Mouse (Mus musculus) lung, embryonic 15.5 days (tissue): ENCODE data around the gene Noct. TPM values are rescaled to one million over a fixed set of nuclear protein-coding genes. Genes with fewer than 3 reads are reported as not detected.

Source experiments
- ATAC-seq: fragments of 200-750 bp; cut with Nextera tagmentation; 2 replicates; pipeline ENCODE4 v1.8.0; 2017; ENCODE audit warnings: moderate number of reproducible peaks, borderline replicate concordance; ENCODE audit not compliant: low FRiP score, low TSS enrichment; ENCODE audit errors: extremely low read depth
- H3K27ac ChIP-seq: fragments of 300-500 bp; sonication (generic); 2 replicates; pipeline ENCODE4 v1.5.1; 2015; ENCODE audit warnings: moderate library complexity, mild to moderate bottlenecking, inconsistent platforms
- H3K27me3 ChIP-seq: fragments of 300-500 bp; sonication (generic); 2 replicates; pipeline ENCODE4 v1.6.1; 2015; ENCODE audit warnings: inconsistent platforms
- H3K36me3 ChIP-seq: fragments of 300-500 bp; sonication (generic); 2 replicates; pipeline ENCODE4 v1.6.1; 2015; ENCODE audit warnings: inconsistent platforms
- H3K4me1 ChIP-seq: fragments of 300-500 bp; sonication (generic); 2 replicates; pipeline ENCODE4 v1.6.1; 2015; ENCODE audit warnings: inconsistent platforms
- H3K4me2 ChIP-seq: fragments of 300-500 bp; sonication (generic); 2 replicates; pipeline ENCODE4 v1.6.1; 2015; ENCODE audit warnings: inconsistent platforms, mild to moderate bottlenecking, moderate library complexity
- H3K4me3 ChIP-seq: fragments of 300-500 bp; sonication (generic); 2 replicates; pipeline ENCODE4 v1.5.1; 2015; ENCODE audit warnings: mild to moderate bottlenecking, inconsistent platforms
- H3K9ac ChIP-seq: fragments of 300-500 bp; sonication (generic); 2 replicates; pipeline ENCODE4 v1.6.1; 2015; ENCODE audit warnings: inconsistent platforms
- H3K9me3 ChIP-seq: fragments of 300-500 bp; sonication (generic); 2 replicates; pipeline ENCODE4 v1.6.1; 2016; ENCODE audit warnings: inconsistent platforms
- WGBS: fragments of 180-500 bp; shearing (Covaris S2); methylation state at CpG from one replicate; pipeline ENCODE4 v1.1.7; 2015; 5-methylcytosine and 5-hydroxymethylcytosine counted together
- microRNA-seq: library from miRNA; unstranded; fragments of <30 nt; microRNA quantifications from one replicate; pipeline ENCODE4, GENCODE M21; 2016
- polyA plus RNA-seq: library from polyadenylated mRNA; unstranded; fragments of >200 nt; fragmentation: Nextera tagmentation; extraction: Ambion mirVana; gene quantifications from 2 replicates; pipeline ENCODE4 v1.2.1, GENCODE M21; 2015

Gene Noct
- polyA plus RNA-seq, 1 experiment from 2014 or later, result 7.2 TPM

DNA sequence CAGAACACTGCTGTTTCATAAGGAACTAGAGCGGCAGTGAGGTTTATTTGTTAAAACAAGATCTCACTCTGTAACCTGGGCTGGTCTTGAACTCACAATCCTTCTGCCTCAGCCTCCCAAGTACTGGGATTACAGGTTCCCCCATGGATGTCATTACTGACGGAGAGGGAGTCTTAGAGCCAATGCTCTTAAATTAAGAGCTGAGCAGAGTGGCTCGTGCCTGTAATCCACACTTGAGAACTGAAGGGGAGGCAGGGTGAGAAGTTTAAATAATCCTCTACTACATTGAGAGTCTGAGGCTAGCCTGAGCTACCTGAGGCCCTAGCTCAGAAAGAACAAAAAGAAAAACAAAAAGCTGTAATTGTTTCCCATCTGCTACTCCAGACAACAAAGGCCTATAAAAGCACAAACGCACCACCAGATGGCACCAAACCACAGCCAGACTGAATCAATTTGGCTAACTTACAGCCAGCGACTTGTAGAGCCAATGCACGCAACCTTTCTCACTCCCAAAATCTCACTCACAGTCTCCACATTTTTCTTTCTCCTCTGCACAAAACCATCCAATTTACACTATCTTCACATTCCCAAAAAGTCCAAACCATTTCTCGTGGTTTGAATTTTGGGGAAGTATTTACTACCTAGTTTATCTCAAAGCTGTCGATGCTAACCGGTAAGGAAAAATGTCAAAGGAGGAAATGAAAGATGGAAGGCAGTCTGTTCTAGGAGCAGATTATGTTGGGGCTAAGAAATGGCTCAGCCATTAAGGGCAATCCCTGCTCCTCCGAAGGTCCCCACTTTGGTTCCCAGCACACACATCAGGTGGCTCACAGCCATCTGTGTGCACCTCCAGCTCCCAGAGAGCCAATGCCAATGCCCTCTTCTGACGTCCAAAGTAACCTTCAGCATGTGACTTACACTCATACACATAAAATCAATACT is 64.9 kb downstream of the Noct start:
- ATAC-seq, result no peak
- no peak overlapping the region for H3K4me2 ChIP-seq
- H3K27me3 ChIP-seq, result no peaks in the 10 kb centered on the region
- WGBS, result 52% methylated on average over 11 of the region's 11 CpGs
- no peak overlapping the region for H3K4me3 ChIP-seq
- H3K9ac ChIP-seq, result no peak overlapping the region
- H3K36me3 ChIP-seq, result no peaks in the 10 kb centered on the region
- H3K9me3 ChIP-seq, result no peaks in the 10 kb centered on the region
- H3K27ac ChIP-seq, result no peak overlapping the region
- H3K4me1 ChIP-seq, result peaks cover 4% of the 10 kb centered on the region; the same call in 1 of the 2 replicates

- Histone ChIP-seq H3K27ac (no peak overlapping the region), H3K4me1 (peaks cover 6% of the 10 kb centered on the region; the same call in 1 of the 2 replicates), H3K4me3 (no peak overlapping the region), H3K36me3 (0 out of 2 replicates have a peak, but pooled peaks cover 5% of the 10 kb centered on the region), H3K9me3 (no peaks in the 10 kb centered on the region), H3K9ac (no peak overlapping the region), H3K4me2 (no peak overlapping the region), H3K27me3 (no peaks in the 10 kb centered on the region)
- 43% methylated on average over 2 of the region's 2 CpGs for WGBS
- ATAC-seq, result no peak
Measured at GRCm38 (mm10) chr3:51294251-51294650, 70.0 kb downstream of the Noct start.

DNA sequence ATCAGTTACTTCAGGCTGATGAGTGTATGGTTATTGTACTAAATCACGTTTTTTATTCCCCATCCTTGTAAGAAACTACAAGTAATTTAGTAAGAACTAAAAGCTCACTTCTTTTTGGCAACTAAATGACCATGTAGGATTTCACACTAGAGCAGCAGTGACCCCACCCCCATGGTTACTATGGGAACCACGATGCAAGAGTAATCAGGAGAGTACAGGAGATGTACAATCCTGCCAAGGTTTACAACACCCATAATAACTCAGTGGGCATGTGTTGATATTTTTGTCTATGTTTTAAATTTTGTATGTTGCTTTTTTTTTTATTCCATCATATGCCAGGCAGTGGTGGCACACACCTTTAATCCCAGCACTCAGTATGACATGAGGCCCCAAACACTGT is 71.0 kb downstream of the Noct start:
- no peak for ATAC-seq
- Histone ChIP-seq H3K9me3 (no peaks in the 10 kb centered on the region), H3K4me2 (no peak overlapping the region), H3K4me3 (no peak overlapping the region), H3K9ac (no peak overlapping the region), H3K27ac (no peak overlapping the region), H3K27me3 (no peaks in the 10 kb centered on the region), H3K36me3 (0 out of 2 replicates have a peak, but pooled peaks cover 5% of the 10 kb centered on the region), H3K4me1 (0 out of 2 replicates have a peak, but pooled peaks cover 3% of the 10 kb centered on the region)
- WGBS, result 57% methylated on average over 2 of the region's 2 CpGs

DNA sequence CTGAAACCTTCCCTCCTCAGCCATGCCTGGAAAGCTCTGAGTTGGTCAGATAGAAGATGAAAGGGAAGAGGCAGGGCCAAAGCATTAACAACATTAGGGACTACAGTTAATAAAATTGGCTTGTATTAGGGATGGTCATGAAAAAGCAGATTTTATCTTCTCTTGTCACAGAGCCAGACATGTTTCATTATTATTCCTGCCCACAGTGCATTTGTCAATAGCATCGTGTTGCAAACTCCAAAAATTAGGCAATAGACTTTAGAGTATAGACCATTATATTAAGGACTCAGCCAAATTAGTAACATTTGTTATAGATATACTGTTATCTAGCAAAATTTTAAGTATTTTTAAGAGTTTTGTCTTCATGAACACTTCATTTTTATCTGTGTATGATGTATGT is 72.5 kb downstream of the Noct start:
- 38% methylated on average over 1 of the region's 1 CpGs for WGBS
- no peak for ATAC-seq
- Histone ChIP-seq H3K9ac (no peak overlapping the region), H3K4me1 (0 out of 2 replicates have a peak, but pooled peaks cover 3% of the 10 kb centered on the region), H3K4me2 (no peak overlapping the region), H3K27me3 (no peaks in the 10 kb centered on the region), H3K9me3 (no peaks in the 10 kb centered on the region), H3K27ac (no peak overlapping the region), H3K4me3 (no peak overlapping the region), H3K36me3 (0 out of 2 replicates have a peak, but pooled peaks cover 5% of the 10 kb centered on the region)

Small RNA genes within 50 kb of the gene (microRNA-seq; reads per million reads assigned to microRNA genes)
- not detected for gene Gm24282

Other genes with a start within 250 kb of the Noct start
- 69.9 and 73.4 TPM in 2 replicates for gene Elf2, start 116.2 kb downstream of the Noct start, polyA plus RNA-seq
- gene Mgarp, start 172.3 kb downstream of the Noct start, polyA plus RNA-seq, result 2.5 and 2.8 TPM in 2 replicates
- 631 and 694 TPM in 2 replicates for gene Ndufc1, start 184.5 kb downstream of the Noct start, polyA plus RNA-seq
- 45.5 and 46.3 TPM in 2 replicates for gene Naa15, start 190.7 kb downstream of the Noct start, polyA plus RNA-seq